ENCODE assay signal across 8 mouse cellular contexts in the genomic region with DNA sequence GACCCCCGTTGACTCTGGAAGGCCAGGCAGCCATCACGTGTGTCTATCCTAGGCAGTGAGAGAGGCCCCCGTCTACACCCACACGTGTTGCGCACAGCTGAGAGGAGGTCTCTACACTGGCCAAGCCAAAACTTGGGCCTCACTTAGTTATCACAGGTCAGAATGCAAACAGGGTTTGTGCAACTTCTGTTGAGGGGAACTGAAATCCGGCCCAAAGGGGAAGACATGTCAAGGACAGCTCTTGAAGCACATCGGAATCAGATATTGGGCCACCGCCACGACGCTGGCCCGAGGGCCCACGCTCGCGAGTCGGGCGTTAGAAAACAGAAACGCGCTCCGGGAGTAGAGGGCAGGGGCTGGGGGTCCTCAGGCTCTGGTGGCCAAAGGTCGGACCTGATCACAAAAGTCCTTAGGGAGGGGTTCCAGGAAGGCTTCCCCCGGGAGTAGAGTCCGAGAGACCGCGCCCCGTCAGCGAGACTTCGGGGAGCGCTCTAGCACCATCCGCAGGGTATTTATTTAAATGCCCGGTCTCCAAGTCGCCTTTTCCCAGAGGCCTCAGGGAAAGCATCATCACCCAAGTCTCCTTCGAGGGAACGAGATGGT. TPM values are rescaled to one million over a fixed set of nuclear protein-coding genes. Genes with fewer than 3 reads are reported as not detected.
DNase-seq lines count a peak whose midpoint lies in the region; ATAC-seq lines count a peak whose summit lies in the region.

No protein-coding gene starts in this region.

- H3K27me3 ChIP-seq in embryonic facial prominence, embryonic 15.5 days, result no peaks in the 10 kb centered on the region
- no peaks in the 10 kb centered on the region for H3K27me3 ChIP-seq in limb, embryonic 13.5 days
- no peaks in the 10 kb centered on the region for H3K27me3 ChIP-seq in midbrain, embryonic 10.5 days (ENCODE audit: low read depth, poor library complexity, severe bottlenecking)

- peak; percentile 41 for DNase-seq in kidney, adult 18-20 months
- DNase-seq in kidney, postnatal 14 days, result no peak
- peak; percentile 29 for DNase-seq in ZHBTc4 (ENCODE audit: low read depth, low spot score)
- peak; percentile 29 to 37 for DNase-seq in heart, postnatal 14 days
- DNase-seq in midbrain, embryonic 10.5 days (ENCODE audit: low spot score), result peak; percentile 36
- peak; percentile 25 to 52 for DNase-seq in spleen, postnatal 36 days (ENCODE audit: low spot score in 2 of 2)

- peaks cover 45% of the 10 kb centered on the region for H3K4me1 ChIP-seq in embryonic facial prominence, embryonic 15.5 days
- peaks cover 47% of the 10 kb centered on the region for H3K4me1 ChIP-seq in limb, embryonic 13.5 days
- peaks cover 56% of the 10 kb centered on the region for H3K4me1 ChIP-seq in midbrain, embryonic 10.5 days

- peak overlapping the region; percentile 73 for H3K4me2 ChIP-seq in embryonic facial prominence, embryonic 15.5 days (replicated peaks)
- peak overlapping the region; percentile 93 for H3K4me2 ChIP-seq in limb, embryonic 13.5 days (replicated peaks)

- H3K27ac ChIP-seq in embryonic facial prominence, embryonic 15.5 days (replicated peaks), result peak overlapping the region; percentile 96
- H3K27ac ChIP-seq in limb, embryonic 13.5 days, result peak overlapping the region; percentile 80
- peak overlapping the region; percentile 92 for H3K27ac ChIP-seq in midbrain, embryonic 10.5 days (replicated peaks)

- WGBS in embryonic facial prominence, embryonic 15.5 days, result 0% methylated on average over 33 of the region's 33 CpGs
- under 1% methylated on average over 33 of the region's 33 CpGs for WGBS in limb, embryonic 13.5 days
- WGBS in midbrain, embryonic 10.5 days, result 0% methylated on average over 33 of the region's 33 CpGs

- peak overlapping the region; percentile 94 for H3K4me3 ChIP-seq in embryonic facial prominence, embryonic 15.5 days (replicated peaks)
- peak overlapping the region; percentile 90 for H3K4me3 ChIP-seq in limb, embryonic 13.5 days
- peak overlapping the region; percentile 92 for H3K4me3 ChIP-seq in midbrain, embryonic 10.5 days

- no peak for ATAC-seq in embryonic facial prominence, embryonic 15.5 days (ENCODE audit: insufficient number of reproducible peaks, low FRiP score, low TSS enrichment, low read depth)
- no peak for ATAC-seq in limb, embryonic 13.5 days (ENCODE audit: low FRiP score, low read depth)

- H3K9ac ChIP-seq in embryonic facial prominence, embryonic 15.5 days, result peak overlapping the region; percentile 92
- H3K9ac ChIP-seq in limb, embryonic 13.5 days, result peak overlapping the region; percentile 96

- H3K9me3 ChIP-seq in embryonic facial prominence, embryonic 15.5 days (replicated peaks), result no peaks in the 10 kb centered on the region
- no peaks in the 10 kb centered on the region for H3K9me3 ChIP-seq in limb, embryonic 13.5 days
- H3K9me3 ChIP-seq in midbrain, embryonic 10.5 days (replicated peaks), result no peaks in the 10 kb centered on the region

- H3K36me3 ChIP-seq in embryonic facial prominence, embryonic 15.5 days, result peaks cover 32% of the 10 kb centered on the region
- H3K36me3 ChIP-seq in limb, embryonic 13.5 days, result peaks cover 40% of the 10 kb centered on the region
- peaks cover 46% of the 10 kb centered on the region for H3K36me3 ChIP-seq in midbrain, embryonic 10.5 days

- intact Hi-C loops in heart, postnatal 14 days (cut with DNase I), result loop anchor here (5.0 to 10.0 kb wide), 3 partner anchors 73 to 400 kb away; a partner anchor contains a TSS

RNA-seq across cellular contexts. Expression of a gene that starts 0.6 kb away (rescaled TPM):
- 609 and 610 TPM in 2 replicates for polyA plus RNA-seq in embryonic facial prominence, embryonic 15.5 days (2015; fragmentation: Nextera tagmentation; extraction: Ambion mirVana)
- total RNA-seq in heart, postnatal 14 days (2021), result 100 to 1,000 TPM; 220 to 280 TPM
- polyA plus RNA-seq in limb, embryonic 13.5 days (2015; fragmentation: Nextera tagmentation; extraction: Ambion mirVana), result 634 and 696 TPM in 2 replicates
- 515 and 591 TPM in 2 replicates for polyA plus RNA-seq in midbrain, embryonic 10.5 days (2016; fragmentation: Nextera tagmentation; extraction: Ambion mirVana)

RNA-seq across cellular contexts. Expression of a gene that starts 0.9 kb away (rescaled TPM):
- polyA plus RNA-seq in embryonic facial prominence, embryonic 15.5 days (2015; fragmentation: Nextera tagmentation; extraction: Ambion mirVana), result 1.00 and 1.3 TPM in 2 replicates
- 1 to 10 TPM; 1.4 TPM for total RNA-seq in heart, postnatal 14 days (2021)
- 1.7 and 2.2 TPM in 2 replicates for polyA plus RNA-seq in limb, embryonic 13.5 days (2015; fragmentation: Nextera tagmentation; extraction: Ambion mirVana)
- 3.3 and 4.0 TPM in 2 replicates for polyA plus RNA-seq in midbrain, embryonic 10.5 days (2016; fragmentation: Nextera tagmentation; extraction: Ambion mirVana)

RNA-seq across cellular contexts. Expression of a gene that starts 59.1 kb away (rescaled TPM):
- not detected in 2 replicates for polyA plus RNA-seq in embryonic facial prominence, embryonic 15.5 days (2015; fragmentation: Nextera tagmentation; extraction: Ambion mirVana)
- total RNA-seq in heart, postnatal 14 days (2021), result 10 to 100 TPM in 1 of 2 experiments, 1 to 10 TPM in 1; 7.2 to 12.1 TPM
- polyA plus RNA-seq in limb, embryonic 13.5 days (2015; fragmentation: Nextera tagmentation; extraction: Ambion mirVana), result 0.27 TPM in 1 of 2 replicates, not detected in the other
- not detected in 2 replicates for polyA plus RNA-seq in midbrain, embryonic 10.5 days (2016; fragmentation: Nextera tagmentation; extraction: Ambion mirVana)
